ENCODE assay signal across 8 mouse cellular contexts in genomic region chr7:35901942-35902381, GRCm38 (mm10).
DNase-seq lines count a peak whose midpoint lies in the region; ATAC-seq and TF ChIP-seq lines count a peak whose summit lies in the region.

No protein-coding gene starts in this region.

- H3K4me3 ChIP-seq in C2C12 (ENCODE audit: insufficient read depth, poor library complexity, severe bottlenecking) = no peak overlapping the region
- H3K4me3 ChIP-seq in bone marrow, adult 2 months (replicated peaks; ENCODE audit: control insufficient read depth, low read depth, low read length) = no peak overlapping the region
- H3K4me3 ChIP-seq in embryonic facial prominence, embryonic 13.5 days = no peak overlapping the region
- H3K4me3 ChIP-seq in heart, embryonic 11.5 days (ENCODE audit: low read depth, low read length) = 0 out of 2 replicates have a peak overlapping the region, but pooled peaks have one; percentile 6
- no peak overlapping the region for H3K4me3 ChIP-seq in kidney, embryonic 14.5 days (ENCODE audit: low read length)
- H3K4me3 ChIP-seq in liver, embryonic 11.5 days (ENCODE audit: low read depth, low read length) = no peak overlapping the region
- H3K4me3 ChIP-seq in testis, adult 2 months (ENCODE audit: control insufficient read depth, low read depth, low read length) = no peak overlapping the region

- H3K4me1 ChIP-seq in bone marrow, adult 2 months (ENCODE audit: control insufficient read depth, insufficient read depth, low read length) = no peaks in the 10 kb centered on the region
- H3K4me1 ChIP-seq in embryonic facial prominence, embryonic 13.5 days = peaks cover 8% of the 10 kb centered on the region; the same call in 1 of the 2 replicates
- no peaks in the 10 kb centered on the region for H3K4me1 ChIP-seq in heart, embryonic 11.5 days (ENCODE audit: control insufficient read depth, insufficient read depth, low read length)
- no peaks in the 10 kb centered on the region for H3K4me1 ChIP-seq in kidney, embryonic 14.5 days (ENCODE audit: control insufficient read depth, insufficient read depth, low read length)
- H3K4me1 ChIP-seq in liver, embryonic 11.5 days (replicated peaks; ENCODE audit: control insufficient read depth, insufficient read depth, low read length) = no peaks in the 10 kb centered on the region; the same call in 1 of the 2 replicates
- H3K4me1 ChIP-seq in testis, adult 2 months (ENCODE audit: control insufficient read depth, insufficient read depth, low read length) = peaks cover 13% of the 10 kb centered on the region

- peak overlapping the region; percentile 32; the same call in 1 of the 2 replicates for H3K9ac ChIP-seq in embryonic facial prominence, embryonic 13.5 days
- H3K9ac ChIP-seq in heart, embryonic 11.5 days (ENCODE audit: low read depth, low read length) = no peak overlapping the region
- no peak overlapping the region for H3K9ac ChIP-seq in kidney, embryonic 14.5 days (ENCODE audit: low read depth, low read length)
- H3K9ac ChIP-seq in liver, embryonic 11.5 days (ENCODE audit: low read depth, low read length) = no peak overlapping the region

- H3K79me3 ChIP-seq in C2C12 (ENCODE audit: low read depth) = no peaks in the 10 kb centered on the region

- H3K9me3 ChIP-seq in embryonic facial prominence, embryonic 13.5 days = no peaks in the 10 kb centered on the region
- no peaks in the 10 kb centered on the region for H3K9me3 ChIP-seq in heart, embryonic 11.5 days (replicated peaks; ENCODE audit: control insufficient read depth, low read length)
- H3K9me3 ChIP-seq in kidney, embryonic 14.5 days (ENCODE audit: control insufficient read depth, low read length) = no peaks in the 10 kb centered on the region
- no peaks in the 10 kb centered on the region; the same call in 1 of the 2 replicates for H3K9me3 ChIP-seq in liver, embryonic 11.5 days (ENCODE audit: control insufficient read depth, low read length)

- DNase-seq in liver, embryonic 11.5 days (ENCODE audit: low spot score) = peak; percentile 71
- peak; percentile 39 to 48 for DNase-seq in natural killer cell, adult 2 months (ENCODE audit: low spot score in 2 of 2)

- no peak overlapping the region for H3ac ChIP-seq in C2C12 (ENCODE audit: control insufficient read depth, insufficient read length, low read depth)

- no peak for ATAC-seq in embryonic facial prominence, embryonic 13.5 days (ENCODE audit: insufficient number of reproducible peaks, insufficient read depth, low FRiP score, low TSS enrichment, low read depth)
- no peak for ATAC-seq in heart, embryonic 11.5 days (replicated peaks; ENCODE audit: insufficient number of reproducible peaks, low FRiP score, low TSS enrichment)
- ATAC-seq in kidney, embryonic 14.5 days (ENCODE audit: low FRiP score, low TSS enrichment) = peak; percentile 82; the same call in 1 of the 2 replicates
- no peak for ATAC-seq in liver, embryonic 11.5 days (replicated peaks; ENCODE audit: low FRiP score)

- H3K27ac ChIP-seq in bone marrow, adult 2 months (ENCODE audit: control insufficient read depth, insufficient read depth, low read depth, low read length, poor library complexity) = no peak overlapping the region
- H3K27ac ChIP-seq in embryonic facial prominence, embryonic 13.5 days = no peak overlapping the region
- no peak overlapping the region for H3K27ac ChIP-seq in heart, embryonic 11.5 days (ENCODE audit: low read depth, low read length)
- H3K27ac ChIP-seq in kidney, embryonic 14.5 days (ENCODE audit: low read depth, low read length) = no peak overlapping the region
- H3K27ac ChIP-seq in liver, embryonic 11.5 days (ENCODE audit: low read depth, low read length) = no peak overlapping the region
- H3K27ac ChIP-seq in testis, adult 2 months (ENCODE audit: control insufficient read depth, insufficient read depth, low read depth, low read length) = no peak overlapping the region

- TF ChIP-seq POLR2A in bone marrow, adult 2 months (IDR thresholded peaks at IDR 0.05; ENCODE audit: borderline replicate concordance, control insufficient read depth, low read depth, low read length) = no peak
- TF ChIP-seq POLR2A in testis, adult 2 months (IDR thresholded peaks at IDR 0.05; ENCODE audit: control insufficient read depth, low read depth, low read length) = no peak

- no peaks in the 10 kb centered on the region for H3K36me3 ChIP-seq in C2C12 (ENCODE audit: control insufficient read depth, insufficient read depth)
- no peaks in the 10 kb centered on the region for H3K36me3 ChIP-seq in embryonic facial prominence, embryonic 13.5 days
- H3K36me3 ChIP-seq in heart, embryonic 11.5 days (ENCODE audit: control insufficient read depth, insufficient read depth, low read length) = no peaks in the 10 kb centered on the region
- no peaks in the 10 kb centered on the region for H3K36me3 ChIP-seq in kidney, embryonic 14.5 days (ENCODE audit: control insufficient read depth, insufficient read depth, low read length)
- H3K36me3 ChIP-seq in liver, embryonic 11.5 days (ENCODE audit: control insufficient read depth, insufficient read depth, low read length) = no peaks in the 10 kb centered on the region
- no peaks in the 10 kb centered on the region for H3K36me3 ChIP-seq in testis, adult 2 months (ENCODE audit: control insufficient read depth, insufficient read depth, low read length)

- H3K27me3 ChIP-seq in C2C12 (ENCODE audit: control insufficient read depth, insufficient read depth, insufficient read length) = no peaks in the 10 kb centered on the region
- peaks cover 14% of the 10 kb centered on the region for H3K27me3 ChIP-seq in embryonic facial prominence, embryonic 13.5 days
- H3K27me3 ChIP-seq in heart, embryonic 11.5 days (ENCODE audit: control insufficient read depth, insufficient read depth, low read length) = no peaks in the 10 kb centered on the region
- peaks cover 4% of the 10 kb centered on the region; the same call in 1 of the 2 replicates for H3K27me3 ChIP-seq in kidney, embryonic 14.5 days (ENCODE audit: control insufficient read depth, insufficient read depth, low read length)
- H3K27me3 ChIP-seq in liver, embryonic 11.5 days (replicated peaks; ENCODE audit: control insufficient read depth, insufficient read depth, low read length) = no peaks in the 10 kb centered on the region
- H3K27me3 ChIP-seq in testis, adult 2 months (ENCODE audit: control insufficient read depth, insufficient read depth, low read length) = no peaks in the 10 kb centered on the region

- WGBS in bone marrow, adult 2 months = 12% methylated on average over 17 of the region's 17 CpGs
- 4% methylated on average over 17 of the region's 17 CpGs for WGBS in embryonic facial prominence, embryonic 13.5 days
- 5% methylated on average over 17 of the region's 17 CpGs for WGBS in heart, embryonic 11.5 days (ENCODE audit: insufficient replicate concordance)
- WGBS in kidney, embryonic 14.5 days = 6% methylated on average over 17 of the region's 17 CpGs
- WGBS in liver, embryonic 11.5 days = 7% methylated on average over 17 of the region's 17 CpGs

- H3K79me2 ChIP-seq in C2C12 (ENCODE audit: control insufficient read depth, insufficient read depth) = no peaks in the 10 kb centered on the region

- peak; percentile 97 for TF ChIP-seq CTCF in C2C12 (IDR thresholded peaks at IDR 0.05; ENCODE audit: control insufficient read depth, insufficient read depth, insufficient read length)
- TF ChIP-seq CTCF in bone marrow, adult 2 months (IDR thresholded peaks at IDR 0.05; ENCODE audit: control insufficient read depth, insufficient read depth, low read length) = peak; percentile 65
- peak; percentile 95 for TF ChIP-seq CTCF in testis, adult 2 months (IDR thresholded peaks at IDR 0.05; ENCODE audit: control insufficient read depth, insufficient read depth, insufficient replicate concordance, low read depth, low read length)

- peak overlapping the region; percentile 43 for H3K4me2 ChIP-seq in embryonic facial prominence, embryonic 13.5 days
- peak overlapping the region; percentile 50 for H3K4me2 ChIP-seq in heart, embryonic 11.5 days
- peak overlapping the region; percentile 21 for H3K4me2 ChIP-seq in kidney, embryonic 14.5 days (replicated peaks; ENCODE audit: low read depth, low read length)
- peak overlapping the region; percentile 38; the same call in 1 of the 2 replicates for H3K4me2 ChIP-seq in liver, embryonic 11.5 days

TF ChIP-seq in C2C12, 6 proteins besides CTCF, POLR2A, EP300 and RAD21:
- TF ChIP-seq USF1 (IDR thresholded peaks at IDR 0.05; ENCODE audit: low read depth) = no peak
- TF ChIP-seq MYOD1 (IDR thresholded peaks at IDR 0.05; ENCODE audit: control insufficient read depth, insufficient read length, low read depth) = no peak
- TF ChIP-seq MAX (IDR thresholded peaks at IDR 0.05) = no peak
- TF ChIP-seq FOSL1 (IDR thresholded peaks at IDR 0.05; ENCODE audit: insufficient read depth, low read length, poor library complexity, severe bottlenecking) = no peak
- TF ChIP-seq CEBPB (IDR thresholded peaks at IDR 0.05; ENCODE audit: low read depth) = no peak
- no peak for TF ChIP-seq MYOG (IDR thresholded peaks at IDR 0.05; ENCODE audit: control insufficient read depth, extremely low read depth, insufficient read length)
